Mouse (Mus musculus) ES-Bruce4 (cell line): Measurements from ENCODE around the gene Memo1.

ENCODE experiments used
- CTCF ChIP-seq: IDR thresholded peaks from one replicate; pipeline ENCODE4 v1.8.1; 2011; ENCODE audit warnings: low read depth, low read length
- EP300 ChIP-seq: IDR thresholded peaks from 2 replicates; pipeline ENCODE4 v1.6.1; 2011; ENCODE audit warnings: low read depth, low read length; ENCODE audit not compliant: insufficient read depth
- POLR2A ChIP-seq: IDR thresholded peaks from one replicate; pipeline ENCODE4 v1.8.1; 2011; ENCODE audit warnings: low read length; ENCODE audit not compliant: insufficient read depth

DNA sequence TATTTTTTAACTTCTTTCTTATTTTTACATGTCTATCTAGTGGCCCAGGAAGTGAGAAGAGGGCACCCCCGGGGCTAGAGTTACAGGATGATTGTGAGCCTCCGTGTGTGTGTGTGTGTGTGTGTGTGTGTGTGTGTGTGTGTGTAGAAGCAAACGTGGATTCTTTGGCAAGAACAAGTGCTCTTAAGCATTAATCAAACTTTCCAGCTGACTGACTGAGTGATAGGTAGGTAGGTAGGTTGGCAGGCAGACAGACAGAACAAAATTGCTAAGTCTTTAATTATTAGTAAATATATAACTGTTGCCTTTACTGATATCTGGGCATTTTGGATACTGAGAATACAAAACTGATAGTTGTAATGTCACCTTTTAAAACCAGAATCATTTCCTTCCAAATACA lies 20.9 kb downstream of the Memo1 start:
- TF ChIP-seq POLR2A (no peak), CTCF (no peak), EP300 (no peak)
